Mouse (Mus musculus) kidney, embryonic 15.5 days (tissue): ENCODE measurements at regions not wholly inside any gene's neighbourhood (a gene's known extent, or its start where the extent isn't known, plus 50 kb on each side); places are given as distances from the start of the nearest gene placed in this dataset.

Experiments used
- ATAC-seq: fragments of 200-750 bp; cut with Nextera tagmentation; replicated peaks from 2 replicates; pipeline ENCODE4 v1.8.0; 2017; ENCODE audit warnings: moderate TSS enrichment; ENCODE audit not compliant: low FRiP score
- H3K27ac ChIP-seq: fragments of 300-500 bp; sonication (generic); 2 replicates; pipeline ENCODE4 v1.5.1; 2015; ENCODE audit warnings: mild to moderate bottlenecking, inconsistent platforms
- H3K27me3 ChIP-seq: fragments of 300-500 bp; sonication (generic); 2 replicates; pipeline ENCODE4 v1.6.1; 2015; ENCODE audit warnings: inconsistent platforms
- H3K36me3 ChIP-seq: fragments of 300-500 bp; sonication (generic); 2 replicates; pipeline ENCODE4 v1.6.1; 2015; ENCODE audit warnings: inconsistent platforms
- H3K4me1 ChIP-seq: fragments of 300-500 bp; sonication (generic); 2 replicates; pipeline ENCODE4 v1.6.1; 2015; ENCODE audit warnings: inconsistent platforms
- H3K4me2 ChIP-seq: fragments of 300-500 bp; sonication (generic); 2 replicates; pipeline ENCODE4 v1.6.1; 2015; ENCODE audit warnings: moderate library complexity, mild to moderate bottlenecking, inconsistent platforms
- H3K4me3 ChIP-seq: fragments of 300-500 bp; sonication (generic); replicated peaks from 2 replicates; pipeline ENCODE4 v1.5.1; 2015; ENCODE audit warnings: mild to moderate bottlenecking, inconsistent platforms
- H3K9ac ChIP-seq: fragments of 300-500 bp; sonication (generic); 2 replicates; pipeline ENCODE4 v1.6.1; 2015; ENCODE audit warnings: mild to moderate bottlenecking, inconsistent platforms
- H3K9me3 ChIP-seq: fragments of 300-500 bp; sonication (generic); replicated peaks from 2 replicates; pipeline ENCODE4 v1.6.1; 2016; ENCODE audit warnings: inconsistent platforms
- WGBS: fragments of 180-500 bp; shearing (Covaris S2); methylation state at CpG from one replicate; pipeline ENCODE4 v1.1.7; 2015; ENCODE audit warnings: mixed read lengths; 5-methylcytosine and 5-hydroxymethylcytosine counted together

DNA sequence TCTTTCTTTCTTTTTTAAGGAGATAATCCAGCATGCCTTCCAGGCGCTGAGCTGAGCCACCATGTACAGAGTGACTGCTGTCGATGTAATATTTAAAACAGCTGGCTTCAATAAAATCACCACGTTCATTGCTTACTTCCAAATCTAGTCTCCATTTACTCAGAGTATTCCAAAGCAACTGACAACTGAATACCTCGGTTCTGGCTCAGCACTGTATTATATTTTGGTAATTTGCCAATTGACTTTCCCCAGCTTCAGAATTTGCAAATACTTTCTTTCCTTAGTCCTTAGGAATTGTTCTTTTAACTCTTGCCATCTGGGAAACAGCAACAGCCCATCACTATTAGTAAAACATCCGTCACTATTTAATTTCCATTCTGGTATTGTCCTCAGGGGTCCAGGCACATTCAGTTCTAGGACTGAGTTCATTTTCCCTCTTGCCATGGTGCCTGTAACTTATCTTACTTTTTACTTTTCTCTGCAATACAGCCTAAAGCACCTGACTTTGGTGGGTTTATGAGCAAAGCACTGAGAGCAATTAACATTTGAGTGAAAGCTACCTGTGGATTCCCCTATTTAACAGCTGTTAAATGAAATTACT lies 871.8 kb downstream of the Tbl1xr1 start:
- H3K27me3 ChIP-seq: no peaks in the 10 kb centered on the region
- no peaks in the 10 kb centered on the region for H3K9me3 ChIP-seq
- H3K27ac ChIP-seq: no peak overlapping the region
- no peak overlapping the region for H3K4me3 ChIP-seq
- no peak overlapping the region for H3K4me2 ChIP-seq
- H3K4me1 ChIP-seq: no peaks in the 10 kb centered on the region
- H3K36me3 ChIP-seq: no peaks in the 10 kb centered on the region
- no peak overlapping the region for H3K9ac ChIP-seq
- ATAC-seq: no peak
- 60% methylated on average over 5 of the region's 5 CpGs for WGBS

GRCm38 (mm10) chr3:22957422-22957821 lies 881.0 kb downstream of the Tbl1xr1 start:
- no peaks in the 10 kb centered on the region for H3K36me3 ChIP-seq
- no peaks in the 10 kb centered on the region for H3K27me3 ChIP-seq
- no peak for ATAC-seq
- H3K4me3 ChIP-seq: no peak overlapping the region
- H3K9me3 ChIP-seq: no peaks in the 10 kb centered on the region
- no peak overlapping the region for H3K9ac ChIP-seq
- H3K4me2 ChIP-seq: no peak overlapping the region
- H3K27ac ChIP-seq: no peak overlapping the region
- no peaks in the 10 kb centered on the region for H3K4me1 ChIP-seq
- 67% methylated on average over 1 of the region's 1 CpGs for WGBS

DNA sequence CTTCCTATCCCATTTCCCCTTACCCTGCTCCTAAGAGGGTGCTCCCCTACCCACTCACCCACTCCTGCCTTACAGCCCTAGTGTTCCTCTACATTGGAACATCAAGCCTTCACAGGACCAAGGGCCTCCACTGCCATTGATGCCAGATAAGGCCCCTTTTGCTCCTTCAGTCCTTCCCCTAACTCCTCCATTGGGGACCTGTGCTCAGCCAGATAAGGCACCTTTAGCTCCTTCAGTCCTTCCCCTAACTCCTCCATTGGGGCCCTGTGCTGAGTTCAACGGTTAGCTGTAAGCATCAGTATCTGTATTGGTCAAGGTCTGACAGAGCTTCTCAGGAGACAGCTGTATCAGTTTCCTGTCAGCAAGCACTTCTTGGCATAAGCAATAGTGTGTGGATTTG lies 896.2 kb downstream of the Tbl1xr1 start:
- Histone ChIP-seq H3K9ac (no peak overlapping the region), H3K9me3 (no peaks in the 10 kb centered on the region), H3K4me3 (no peak overlapping the region), H3K4me1 (no peaks in the 10 kb centered on the region), H3K4me2 (no peak overlapping the region), H3K36me3 (no peaks in the 10 kb centered on the region), H3K27ac (no peak overlapping the region), H3K27me3 (no peaks in the 10 kb centered on the region)
- ATAC-seq: no peak
- WGBS: 70% methylated on average over 1 of the region's 1 CpGs

- no peak overlapping the region for H3K4me3 ChIP-seq
- H3K9ac ChIP-seq: no peak overlapping the region
- no peaks in the 10 kb centered on the region for H3K27me3 ChIP-seq
- no peaks in the 10 kb centered on the region for H3K4me1 ChIP-seq
- H3K27ac ChIP-seq: no peak overlapping the region
- WGBS: 73% methylated on average over 1 of the region's 1 CpGs
- no peaks in the 10 kb centered on the region for H3K36me3 ChIP-seq
- no peak overlapping the region for H3K4me2 ChIP-seq
- no peaks in the 10 kb centered on the region for H3K9me3 ChIP-seq
- ATAC-seq: no peak
Observed at GRCm38 (mm10) chr3:22976801-22977200, 900.3 kb downstream of the Tbl1xr1 start.

- H3K27ac ChIP-seq: no peak overlapping the region
- no peaks in the 10 kb centered on the region for H3K9me3 ChIP-seq
- H3K4me3 ChIP-seq: no peak overlapping the region
- no peaks in the 10 kb centered on the region for H3K4me1 ChIP-seq
- ATAC-seq: no peak
- H3K4me2 ChIP-seq: no peak overlapping the region
- H3K27me3 ChIP-seq: no peaks in the 10 kb centered on the region
- H3K36me3 ChIP-seq: no peaks in the 10 kb centered on the region
- 92% methylated on average over 1 of the region's 1 CpGs for WGBS
- no peak overlapping the region for H3K9ac ChIP-seq
Observed at GRCm38 (mm10) chr3:22979896-22980890, 903.7 kb downstream of the Tbl1xr1 start.

DNA sequence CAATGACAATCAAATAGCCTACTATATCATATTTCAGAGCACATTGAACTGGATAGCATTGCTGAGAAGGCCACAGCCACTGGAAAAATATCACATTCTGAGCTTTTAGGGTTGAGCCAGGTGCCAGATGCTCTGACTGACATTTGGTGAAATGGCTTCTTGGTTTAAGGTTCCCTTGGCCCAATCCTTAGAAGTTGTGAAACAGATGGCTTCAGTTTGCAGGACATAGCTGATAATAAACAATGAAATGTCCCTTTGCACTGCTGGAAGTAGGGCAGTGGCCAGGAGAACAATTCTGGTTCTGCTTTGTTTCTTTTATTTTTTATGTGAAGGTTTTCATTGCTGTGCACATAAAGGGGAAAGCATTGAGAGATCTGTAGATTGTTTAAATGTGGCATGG lies 906.0 kb downstream of the Tbl1xr1 start:
- Histone ChIP-seq H3K27ac (no peak overlapping the region), H3K4me2 (no peak overlapping the region), H3K4me3 (no peak overlapping the region), H3K9ac (no peak overlapping the region), H3K9me3 (no peaks in the 10 kb centered on the region), H3K4me1 (no peaks in the 10 kb centered on the region), H3K36me3 (no peaks in the 10 kb centered on the region), H3K27me3 (no peaks in the 10 kb centered on the region)
- no peak for ATAC-seq

DNA sequence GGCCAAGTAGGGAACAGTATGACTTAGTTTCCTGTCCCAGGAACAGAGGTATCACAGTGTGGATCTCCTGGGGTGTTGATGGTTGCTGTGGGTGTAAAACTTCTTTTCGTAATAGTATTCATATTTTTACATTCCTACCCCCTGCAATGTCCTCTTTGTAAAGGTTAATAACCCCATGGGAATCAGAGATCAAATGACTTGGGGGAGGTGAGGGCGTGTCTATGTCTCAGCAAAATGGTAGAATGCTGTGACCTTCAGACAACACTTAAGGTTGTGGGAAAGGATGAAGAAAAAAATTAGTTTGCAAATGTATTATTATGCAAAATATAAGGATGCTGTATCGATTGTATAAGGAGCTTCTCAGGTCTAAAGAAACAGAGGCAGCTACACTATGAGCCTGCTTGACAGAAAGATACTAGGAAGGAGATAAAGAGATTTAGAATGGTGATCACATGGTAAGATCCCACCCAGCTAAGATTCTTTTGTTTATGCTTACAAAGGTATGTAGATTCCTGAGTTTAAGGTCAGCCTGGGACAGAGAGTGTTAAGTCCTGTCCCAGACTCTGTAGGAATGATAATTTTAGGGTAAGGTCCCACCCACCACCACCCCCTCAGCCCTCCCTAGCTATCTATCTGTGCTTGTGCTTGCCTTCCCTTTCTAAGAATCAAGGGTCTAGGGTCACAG lies 913.8 kb downstream of the Tbl1xr1 start:
- H3K27me3 ChIP-seq: no peaks in the 10 kb centered on the region
- no peaks in the 10 kb centered on the region for H3K36me3 ChIP-seq
- H3K27ac ChIP-seq: no peak overlapping the region
- no peak for ATAC-seq
- WGBS: 80% methylated on average over 3 of the region's 3 CpGs
- H3K4me3 ChIP-seq: no peak overlapping the region
- no peak overlapping the region for H3K4me2 ChIP-seq
- H3K4me1 ChIP-seq: no peaks in the 10 kb centered on the region
- H3K9me3 ChIP-seq: no peaks in the 10 kb centered on the region
- H3K9ac ChIP-seq: no peak overlapping the region

GRCm38 (mm10) chr3:22995228-22995627 lies 918.8 kb downstream of the Tbl1xr1 start:
- no peak overlapping the region for H3K4me3 ChIP-seq
- no peaks in the 10 kb centered on the region for H3K9me3 ChIP-seq
- no peak overlapping the region for H3K27ac ChIP-seq
- H3K27me3 ChIP-seq: no peaks in the 10 kb centered on the region
- no peak for ATAC-seq
- 80% methylated on average over 6 of the region's 6 CpGs for WGBS
- no peak overlapping the region for H3K9ac ChIP-seq
- no peak overlapping the region for H3K4me2 ChIP-seq
- no peaks in the 10 kb centered on the region for H3K4me1 ChIP-seq
- no peaks in the 10 kb centered on the region for H3K36me3 ChIP-seq

DNA sequence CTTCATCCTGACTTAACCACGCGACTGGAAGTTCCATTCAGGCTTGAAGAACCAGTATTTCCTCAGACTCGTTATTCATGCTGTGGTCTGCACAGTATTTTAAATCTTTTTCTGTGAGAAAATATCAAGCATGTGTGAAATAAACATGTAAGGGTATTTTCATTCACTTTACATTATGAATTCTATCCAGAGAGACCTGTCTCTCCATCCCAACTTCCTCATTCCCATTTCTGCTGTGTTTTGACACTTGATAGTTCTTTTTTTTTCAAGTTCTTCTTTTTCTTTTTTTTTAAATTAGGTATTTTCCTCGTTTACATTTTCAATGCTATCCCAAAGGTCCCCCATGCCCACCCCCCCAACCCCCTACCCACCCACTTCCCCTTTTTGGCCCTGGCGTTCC lies 919.4 kb downstream of the Tbl1xr1 start:
- WGBS: 66% methylated on average over 5 of the region's 5 CpGs

GRCm38 (mm10) chr3:23001071-23001470 lies 924.6 kb downstream of the Tbl1xr1 start:
- H3K4me1 ChIP-seq: no peaks in the 10 kb centered on the region
- no peak overlapping the region for H3K9ac ChIP-seq
- no peak overlapping the region for H3K4me2 ChIP-seq
- H3K27ac ChIP-seq: no peak overlapping the region
- no peaks in the 10 kb centered on the region for H3K36me3 ChIP-seq
- H3K9me3 ChIP-seq: no peaks in the 10 kb centered on the region
- H3K4me3 ChIP-seq: no peak overlapping the region
- 82% methylated on average over 3 of the region's 3 CpGs for WGBS
- no peak for ATAC-seq
- H3K27me3 ChIP-seq: no peaks in the 10 kb centered on the region

More for the DNA sequence above, 919.4 kb downstream of the Tbl1xr1 start:
- ATAC-seq: no peak
- no peak overlapping the region for H3K4me2 ChIP-seq
- no peaks in the 10 kb centered on the region for H3K36me3 ChIP-seq
- H3K9me3 ChIP-seq: no peaks in the 10 kb centered on the region
- no peak overlapping the region for H3K27ac ChIP-seq
- no peaks in the 10 kb centered on the region for H3K4me1 ChIP-seq
- H3K27me3 ChIP-seq: no peaks in the 10 kb centered on the region
- H3K4me3 ChIP-seq: no peak overlapping the region
- no peak overlapping the region for H3K9ac ChIP-seq

DNA sequence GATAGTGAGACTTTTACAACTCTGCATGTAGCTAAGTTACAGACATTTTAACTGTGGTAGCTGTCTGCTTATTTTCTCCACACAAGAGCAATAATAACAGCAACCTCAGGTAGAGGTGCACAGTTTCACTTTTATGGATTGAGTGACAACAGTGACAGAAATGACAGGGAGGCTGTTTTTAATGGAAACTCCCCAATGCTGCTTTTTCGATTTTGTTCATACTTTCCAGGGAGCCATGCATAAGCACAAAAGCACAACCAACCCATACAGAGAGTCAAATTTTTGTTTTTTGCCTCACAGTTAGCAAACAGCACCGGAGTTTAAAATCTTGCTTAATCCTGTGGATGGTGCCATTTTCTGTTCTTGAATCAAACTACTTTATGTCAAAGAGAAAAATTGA lies 955.6 kb downstream of the Tbl1xr1 start:
- 74% methylated on average over 2 of the region's 2 CpGs for WGBS
- no peak overlapping the region for H3K27ac ChIP-seq
- H3K9me3 ChIP-seq: no peaks in the 10 kb centered on the region
- no peaks in the 10 kb centered on the region for H3K4me1 ChIP-seq
- no peak overlapping the region for H3K4me2 ChIP-seq
- H3K9ac ChIP-seq: no peak overlapping the region
- H3K27me3 ChIP-seq: no peaks in the 10 kb centered on the region
- no peak overlapping the region for H3K4me3 ChIP-seq
- H3K36me3 ChIP-seq: no peaks in the 10 kb centered on the region
- ATAC-seq: no peak
